Mouse (Mus musculus): ENCODE data around the gene St3gal5. TPM values are rescaled to one million over a fixed set of nuclear protein-coding genes. Genes with fewer than 3 reads are reported as not detected.

The St3gal5 gene
- polyA plus RNA-seq, 1 experiment from 2014 or later, result 49.0 TPM

DNA sequence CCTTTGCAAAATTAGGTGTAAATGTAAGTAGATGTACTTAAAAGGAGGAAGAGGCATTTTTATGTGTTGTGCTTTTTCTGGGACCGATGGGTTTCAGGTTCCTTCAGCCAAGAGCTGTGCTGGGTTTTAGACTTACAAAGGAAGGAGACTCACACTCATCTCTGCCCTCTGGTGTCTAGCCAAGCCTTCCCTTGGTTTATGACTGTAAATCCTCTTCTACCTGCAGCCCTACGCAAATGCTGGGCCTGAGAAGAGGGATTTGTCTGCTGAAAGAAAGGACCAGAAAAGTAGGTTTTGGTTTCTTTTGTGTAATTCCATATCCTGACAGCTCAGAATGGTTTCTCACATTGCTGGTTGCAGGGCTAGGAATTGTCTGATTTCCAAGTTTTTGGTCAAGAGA lies 1.3 kb downstream of the St3gal5 start:
- no peaks in the 10 kb centered on the region for H3K9me3 ChIP-seq
- H3K36me3 ChIP-seq, result no peaks in the 10 kb centered on the region
- H3K4me2 ChIP-seq (replicated peaks), result peak overlapping the region; percentile 76
- ATAC-seq (replicated peaks), result no peak
- H3K9ac ChIP-seq (replicated peaks), result peak overlapping the region; percentile 81
- peak overlapping the region; percentile 77 for H3K4me3 ChIP-seq
- H3K4me1 ChIP-seq, result peaks cover 29% of the 10 kb centered on the region
- H3K27ac ChIP-seq (replicated peaks), result 0 out of 2 replicates have a peak overlapping the region, but pooled peaks have one; percentile 82
- WGBS, result 19% methylated on average over 2 of the region's 2 CpGs
- no peaks in the 10 kb centered on the region for H3K27me3 ChIP-seq

DNA sequence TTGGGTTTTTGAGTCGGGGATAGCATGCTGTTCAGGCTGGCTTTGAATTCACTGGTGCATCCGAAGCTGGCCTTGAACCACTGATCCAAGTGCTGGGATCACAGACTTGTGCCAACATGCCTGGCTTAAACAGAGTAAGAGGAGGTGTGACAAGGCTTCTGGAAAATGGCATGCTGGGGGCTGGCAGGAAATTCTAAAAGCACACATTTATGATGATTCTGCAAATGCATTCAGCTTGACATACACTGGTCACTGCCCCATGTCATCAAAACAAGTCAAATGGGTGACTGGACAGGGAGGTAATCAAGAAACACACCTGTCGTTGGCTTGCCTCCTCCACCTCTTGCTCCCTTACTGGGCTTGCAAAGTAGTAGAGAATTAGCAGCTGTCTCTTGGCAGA lies 1.9 kb downstream of the St3gal5 start:
- Histone ChIP-seq H3K9me3 (no peaks in the 10 kb centered on the region), H3K27me3 (no peaks in the 10 kb centered on the region), H3K4me1 (peaks cover 29% of the 10 kb centered on the region), H3K4me3 (peak overlapping the region; percentile 77), H3K4me2 (replicated peaks) (peak overlapping the region; percentile 76), H3K9ac (replicated peaks) (no peak overlapping the region), H3K27ac (replicated peaks) (0 out of 2 replicates have a peak overlapping the region, but pooled peaks have one; percentile 6), H3K36me3 (no peaks in the 10 kb centered on the region)
- no peak for ATAC-seq (replicated peaks)
- WGBS, result 75% methylated on average over 3 of the region's 3 CpGs

DNA sequence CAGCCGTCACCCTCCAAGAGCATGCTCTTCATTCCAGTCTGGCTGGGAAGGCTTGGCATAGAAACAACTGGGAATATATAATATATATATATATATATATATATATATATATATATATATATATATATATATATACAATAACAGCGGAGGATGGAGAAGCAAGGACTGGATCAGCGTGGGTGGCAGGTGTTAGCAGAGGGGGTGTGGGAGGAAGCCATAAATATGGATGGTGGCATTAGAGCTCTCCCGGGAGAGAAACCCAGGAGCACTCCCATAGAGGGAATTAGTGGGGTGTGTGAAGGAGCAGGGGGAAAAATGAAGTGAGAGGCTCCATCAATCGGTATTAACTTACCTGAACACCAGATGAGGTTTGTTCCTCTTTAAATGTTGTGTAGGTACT lies 2.8 kb downstream of the St3gal5 start:
- H3K4me2 ChIP-seq (replicated peaks), result no peak overlapping the region
- 72% methylated on average over 5 of the region's 5 CpGs for WGBS
- H3K4me3 ChIP-seq, result no peak overlapping the region
- H3K9ac ChIP-seq (replicated peaks), result no peak overlapping the region
- H3K4me1 ChIP-seq, result peaks cover 29% of the 10 kb centered on the region
- no peaks in the 10 kb centered on the region for H3K27me3 ChIP-seq
- H3K9me3 ChIP-seq, result no peaks in the 10 kb centered on the region
- no peak for ATAC-seq (replicated peaks)
- no peaks in the 10 kb centered on the region for H3K36me3 ChIP-seq
- no peak overlapping the region for H3K27ac ChIP-seq (replicated peaks)

DNA sequence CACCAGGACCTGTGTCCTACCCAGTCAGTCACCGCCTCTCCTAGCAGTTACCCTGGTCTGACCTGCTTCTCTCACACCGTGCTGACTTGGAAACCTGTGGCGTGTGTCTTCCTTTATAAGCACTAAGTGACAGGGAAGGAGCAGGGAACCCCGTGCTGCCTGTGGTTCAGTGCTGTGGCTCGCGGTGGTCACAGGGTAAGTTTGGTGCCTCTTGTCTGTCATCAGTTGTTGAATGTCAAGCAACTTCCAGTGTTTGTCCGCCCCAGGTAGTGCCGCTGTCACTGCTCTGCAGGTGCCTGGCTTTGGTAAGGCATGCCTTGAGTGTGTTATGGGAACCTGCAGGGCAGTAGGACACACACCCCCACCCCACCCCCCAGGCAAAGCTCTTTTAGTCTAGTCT lies 3.5 kb downstream of the St3gal5 start:
- no peak overlapping the region for H3K27ac ChIP-seq (replicated peaks)
- 83% methylated on average over 8 of the region's 8 CpGs for WGBS
- H3K4me1 ChIP-seq, result peaks cover 29% of the 10 kb centered on the region
- no peak overlapping the region for H3K9ac ChIP-seq (replicated peaks)
- no peak overlapping the region for H3K4me3 ChIP-seq
- no peaks in the 10 kb centered on the region for H3K9me3 ChIP-seq
- no peak overlapping the region for H3K4me2 ChIP-seq (replicated peaks)
- H3K36me3 ChIP-seq, result no peaks in the 10 kb centered on the region
- no peak for ATAC-seq (replicated peaks)
- H3K27me3 ChIP-seq, result no peaks in the 10 kb centered on the region

DNA sequence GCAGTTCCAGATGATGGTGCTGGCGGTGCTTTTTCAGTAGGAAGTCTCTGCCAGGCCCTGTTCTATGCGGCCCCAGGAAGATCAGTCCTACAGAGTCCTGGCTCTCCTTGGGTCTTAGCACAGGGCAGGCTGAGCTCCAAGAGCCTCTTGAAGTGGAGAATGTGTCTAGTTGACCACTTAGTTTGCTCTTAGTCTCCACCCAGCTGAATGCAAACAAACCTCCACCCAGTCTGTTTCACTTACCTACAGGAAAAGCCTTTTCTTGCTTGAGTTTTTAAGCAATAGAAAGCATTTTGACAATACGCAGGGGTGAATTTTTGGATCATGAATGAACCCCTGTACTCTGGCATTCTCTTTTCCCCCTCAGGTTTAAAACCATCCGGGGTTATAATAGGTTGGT lies 4.0 kb downstream of the St3gal5 start:
- 71% methylated on average over 4 of the region's 4 CpGs for WGBS
- Histone ChIP-seq H3K27ac (replicated peaks) (no peak overlapping the region), H3K9ac (replicated peaks) (no peak overlapping the region), H3K9me3 (no peaks in the 10 kb centered on the region), H3K4me2 (replicated peaks) (no peak overlapping the region), H3K4me3 (no peak overlapping the region), H3K27me3 (no peaks in the 10 kb centered on the region), H3K4me1 (peaks cover 29% of the 10 kb centered on the region), H3K36me3 (no peaks in the 10 kb centered on the region)
- ATAC-seq (replicated peaks), result no peak

DNA sequence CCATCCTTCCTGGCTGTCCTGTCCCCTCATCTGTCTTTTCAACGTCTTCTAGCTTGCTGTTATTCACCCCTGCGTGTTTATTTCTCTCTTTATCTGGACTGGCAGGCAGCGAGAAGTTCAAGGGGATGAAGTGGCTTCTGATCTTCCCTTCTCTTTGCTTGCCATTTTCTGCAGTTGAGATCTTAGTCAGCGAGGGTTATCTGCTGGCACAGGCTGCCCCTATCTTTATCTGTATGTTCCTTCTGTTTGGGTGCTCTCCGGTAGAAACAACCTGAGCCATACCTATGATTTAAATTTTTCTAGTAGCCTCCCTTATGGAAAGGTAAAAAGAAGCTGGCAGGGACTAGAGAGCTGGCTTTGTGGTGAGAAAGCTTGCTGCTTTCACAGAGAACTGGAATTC lies 4.7 kb downstream of the St3gal5 start:
- Histone ChIP-seq H3K27me3 (no peaks in the 10 kb centered on the region), H3K9ac (replicated peaks) (no peak overlapping the region), H3K9me3 (no peaks in the 10 kb centered on the region), H3K4me2 (replicated peaks) (no peak overlapping the region), H3K4me3 (no peak overlapping the region), H3K27ac (replicated peaks) (no peak overlapping the region), H3K4me1 (peaks cover 25% of the 10 kb centered on the region), H3K36me3 (no peaks in the 10 kb centered on the region)
- no peak for ATAC-seq (replicated peaks)
- 70% methylated on average over 5 of the region's 5 CpGs for WGBS

DNA sequence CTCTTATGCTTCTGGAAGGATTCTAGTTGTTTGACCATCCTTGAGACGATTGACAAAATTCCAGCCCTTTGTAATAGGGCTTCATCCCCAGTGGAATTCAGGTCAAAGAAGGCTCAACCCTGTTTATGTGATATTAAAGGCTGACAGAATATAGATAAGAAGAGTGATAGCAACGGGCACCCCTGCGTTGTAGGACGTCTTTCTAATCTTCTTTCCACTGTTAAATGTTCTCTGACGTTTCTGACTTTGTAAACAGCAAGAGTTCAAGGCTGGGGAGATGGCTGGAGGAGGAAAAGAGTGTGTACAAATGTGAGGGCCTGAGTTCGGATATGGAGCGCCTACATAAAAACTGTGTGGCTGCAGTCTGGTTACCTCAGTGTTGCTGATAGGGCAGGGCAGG lies 7.1 kb downstream of the St3gal5 start:
- H3K4me3 ChIP-seq, result no peak overlapping the region
- no peaks in the 10 kb centered on the region for H3K27me3 ChIP-seq
- no peaks in the 10 kb centered on the region for H3K9me3 ChIP-seq
- H3K4me1 ChIP-seq, result peaks cover 17% of the 10 kb centered on the region
- H3K27ac ChIP-seq (replicated peaks), result no peak overlapping the region
- H3K36me3 ChIP-seq, result no peaks in the 10 kb centered on the region
- no peak for ATAC-seq (replicated peaks)
- no peak overlapping the region for H3K4me2 ChIP-seq (replicated peaks)
- H3K9ac ChIP-seq (replicated peaks), result no peak overlapping the region
- 92% methylated on average over 7 of the region's 7 CpGs for WGBS

DNA sequence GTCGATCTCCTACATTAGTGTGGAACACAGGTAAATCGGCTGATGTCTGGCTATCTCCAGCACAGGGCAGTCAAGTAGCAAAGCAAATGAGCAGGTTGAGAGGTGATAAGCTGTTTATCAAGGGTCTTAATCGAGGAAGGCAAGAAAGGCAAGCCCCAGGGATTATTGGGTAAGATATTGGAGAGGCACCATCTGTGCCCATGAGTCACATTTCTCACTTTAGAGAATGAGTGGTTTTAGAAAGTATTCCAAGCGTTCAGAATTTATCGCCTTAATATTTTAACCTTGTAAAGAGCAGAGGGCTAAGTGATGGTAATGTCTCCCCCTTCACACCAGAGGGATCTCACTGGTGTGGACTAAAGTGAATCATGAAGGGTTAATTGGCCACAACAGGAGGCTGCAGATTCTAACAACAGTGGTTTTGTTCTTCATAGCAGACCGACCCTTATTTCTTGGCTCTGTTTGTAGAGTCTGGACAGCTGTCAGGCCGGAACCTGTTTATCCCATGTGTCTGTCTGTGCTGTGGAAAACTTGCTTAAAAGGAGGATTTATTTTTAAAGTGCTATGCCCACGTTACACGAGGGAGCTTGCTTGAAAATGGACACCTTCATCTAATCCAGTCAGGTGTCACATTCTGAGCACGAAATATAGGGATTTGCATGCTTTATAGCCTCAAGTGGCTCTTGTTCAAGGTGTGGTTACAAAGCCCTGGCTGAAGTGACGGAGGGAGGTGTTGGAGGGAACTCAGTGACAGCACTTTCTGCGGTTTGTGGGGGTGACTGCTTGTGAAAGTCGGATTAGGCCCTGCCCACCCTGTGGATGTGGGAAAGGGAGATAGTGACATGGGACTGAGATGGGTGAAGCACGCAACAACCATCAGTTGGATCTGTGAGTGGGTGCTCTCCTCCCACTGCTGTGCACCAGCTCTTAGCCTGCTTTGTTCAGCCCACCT lies 11.8 kb downstream of the St3gal5 start:
- peak; percentile 78 for ATAC-seq (replicated peaks)
- H3K27me3 ChIP-seq, result no peaks in the 10 kb centered on the region
- no peak overlapping the region for H3K4me3 ChIP-seq
- peak overlapping the region; percentile 60 for H3K27ac ChIP-seq (replicated peaks)
- WGBS, result 32% methylated on average over 14 of the region's 14 CpGs
- no peaks in the 10 kb centered on the region for H3K9me3 ChIP-seq
- H3K4me2 ChIP-seq (replicated peaks), result no peak overlapping the region
- H3K4me1 ChIP-seq, result peaks cover 20% of the 10 kb centered on the region
- H3K9ac ChIP-seq (replicated peaks), result no peak overlapping the region
- no peaks in the 10 kb centered on the region for H3K36me3 ChIP-seq

DNA sequence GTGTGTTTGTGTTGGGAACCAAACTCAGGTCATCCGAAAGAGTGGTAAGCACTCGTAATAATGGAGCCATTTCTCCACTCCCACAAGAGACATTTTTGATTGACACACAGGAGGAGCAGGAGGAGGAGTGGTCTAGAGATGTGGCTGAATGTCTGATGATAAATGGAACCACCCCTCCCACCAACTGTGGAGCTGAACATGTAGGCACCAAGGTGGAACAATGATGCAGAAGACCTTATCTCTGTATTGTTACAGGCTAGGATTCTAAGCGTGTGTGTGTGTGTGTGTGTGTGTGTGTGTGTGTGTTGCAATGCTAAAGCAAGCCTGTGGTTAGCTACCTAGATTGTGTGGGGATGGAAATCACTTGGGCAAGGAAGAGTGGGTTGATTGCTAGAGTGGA lies 13.2 kb downstream of the St3gal5 start:
- Histone ChIP-seq H3K9me3 (no peaks in the 10 kb centered on the region), H3K27ac (replicated peaks) (no peak overlapping the region), H3K4me3 (no peak overlapping the region), H3K9ac (replicated peaks) (no peak overlapping the region), H3K27me3 (no peaks in the 10 kb centered on the region), H3K36me3 (no peaks in the 10 kb centered on the region), H3K4me2 (replicated peaks) (no peak overlapping the region), H3K4me1 (peaks cover 20% of the 10 kb centered on the region)
- WGBS, result 89% methylated on average over 3 of the region's 3 CpGs
- ATAC-seq (replicated peaks), result no peak

DNA sequence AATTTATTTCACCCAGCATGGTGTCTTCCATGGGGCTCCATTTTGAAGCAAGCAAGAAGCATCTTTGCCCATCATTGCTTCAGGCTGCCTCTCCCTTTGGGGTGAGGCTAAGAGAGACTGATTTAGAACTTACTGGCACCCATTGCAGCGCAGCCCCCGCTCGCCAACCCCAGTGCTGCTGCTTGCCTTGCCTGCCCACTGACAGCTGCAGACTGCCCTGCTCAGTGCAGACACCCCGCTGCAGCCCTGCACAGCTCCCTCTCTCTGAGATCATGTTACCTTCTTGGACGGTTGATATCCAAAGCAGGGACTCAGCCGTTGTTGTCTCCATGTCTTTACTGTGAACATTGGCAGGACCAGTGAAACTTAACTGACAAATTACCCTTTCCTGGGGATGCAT lies 15.2 kb downstream of the St3gal5 start:
- no peaks in the 10 kb centered on the region for H3K36me3 ChIP-seq
- H3K9ac ChIP-seq (replicated peaks), result no peak overlapping the region; the same call in 1 of the 2 replicates
- H3K4me3 ChIP-seq, result no peak overlapping the region
- no peak overlapping the region for H3K27ac ChIP-seq (replicated peaks)
- no peaks in the 10 kb centered on the region for H3K27me3 ChIP-seq
- H3K9me3 ChIP-seq, result no peaks in the 10 kb centered on the region
- no peak for ATAC-seq (replicated peaks)
- no peak overlapping the region for H3K4me2 ChIP-seq (replicated peaks)
- H3K4me1 ChIP-seq, result peaks cover 20% of the 10 kb centered on the region
- WGBS, result 60% methylated on average over 6 of the region's 6 CpGs

DNA sequence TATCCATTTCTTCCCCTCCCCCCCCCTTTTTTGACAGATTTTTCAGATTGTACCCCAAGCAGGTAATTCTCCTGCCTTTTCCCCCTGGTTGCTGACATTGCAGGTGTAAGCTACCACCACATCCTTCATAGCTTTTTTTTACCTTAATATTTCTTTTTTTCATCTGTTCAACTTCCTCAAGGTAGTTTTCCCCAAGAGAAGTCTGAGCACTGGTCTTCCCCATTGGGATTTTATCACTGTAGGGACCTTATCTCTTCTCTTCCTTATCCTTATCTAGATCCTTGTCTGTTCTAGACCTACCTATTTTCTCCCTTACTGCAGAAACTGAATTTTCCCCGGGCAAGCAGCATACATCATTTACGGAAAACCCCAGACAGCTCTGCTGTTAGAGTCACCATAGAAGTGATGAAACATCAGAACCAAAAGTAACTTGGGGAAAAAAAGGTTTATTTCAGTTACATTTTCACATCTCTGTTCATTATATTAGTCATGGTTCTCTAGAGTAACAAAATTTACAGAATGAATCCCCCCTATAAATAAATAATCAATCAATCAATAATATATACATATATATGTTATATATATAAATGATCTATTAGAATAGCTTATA lies 15.8 kb downstream of the St3gal5 start:
- Histone ChIP-seq H3K36me3 (no peaks in the 10 kb centered on the region), H3K4me2 (replicated peaks) (no peak overlapping the region), H3K9me3 (no peaks in the 10 kb centered on the region), H3K4me3 (no peak overlapping the region), H3K4me1 (peaks cover 20% of the 10 kb centered on the region), H3K9ac (replicated peaks) (no peak overlapping the region), H3K27me3 (no peaks in the 10 kb centered on the region), H3K27ac (replicated peaks) (no peak overlapping the region)
- ATAC-seq (replicated peaks), result no peak
- 96% methylated on average over 2 of the region's 2 CpGs for WGBS

DNA sequence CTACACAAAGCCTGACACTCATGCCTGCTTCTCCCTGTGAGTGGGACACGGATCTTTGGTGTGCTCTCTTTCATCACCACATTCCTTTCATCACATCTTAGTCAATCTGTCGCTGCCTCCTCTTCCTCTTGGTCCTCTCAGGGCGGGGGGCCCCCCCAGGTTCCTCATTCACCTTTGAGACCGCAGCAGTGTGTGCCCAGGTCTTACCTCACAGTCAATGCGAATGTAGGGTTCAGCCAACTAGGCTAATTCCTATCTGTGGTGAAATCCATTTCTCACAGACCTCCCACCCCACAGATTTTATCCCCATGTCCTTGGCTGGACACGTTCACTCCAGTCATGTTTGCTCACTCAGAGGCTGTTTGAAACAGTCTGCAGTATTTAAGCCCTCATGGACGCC lies 17.5 kb downstream of the St3gal5 start:
- no peak overlapping the region for H3K4me2 ChIP-seq (replicated peaks)
- H3K27ac ChIP-seq (replicated peaks), result no peak overlapping the region
- H3K9ac ChIP-seq (replicated peaks), result no peak overlapping the region
- ATAC-seq (replicated peaks), result no peak
- H3K4me3 ChIP-seq, result no peak overlapping the region
- peaks cover 7% of the 10 kb centered on the region; the same call in 1 of the 2 replicates for H3K4me1 ChIP-seq
- 88% methylated on average over 7 of the region's 7 CpGs for WGBS
- no peaks in the 10 kb centered on the region for H3K9me3 ChIP-seq
- H3K27me3 ChIP-seq, result no peaks in the 10 kb centered on the region
- no peaks in the 10 kb centered on the region for H3K36me3 ChIP-seq
